ENCODE assay signal across 12 mouse cellular contexts in the genomic region with DNA sequence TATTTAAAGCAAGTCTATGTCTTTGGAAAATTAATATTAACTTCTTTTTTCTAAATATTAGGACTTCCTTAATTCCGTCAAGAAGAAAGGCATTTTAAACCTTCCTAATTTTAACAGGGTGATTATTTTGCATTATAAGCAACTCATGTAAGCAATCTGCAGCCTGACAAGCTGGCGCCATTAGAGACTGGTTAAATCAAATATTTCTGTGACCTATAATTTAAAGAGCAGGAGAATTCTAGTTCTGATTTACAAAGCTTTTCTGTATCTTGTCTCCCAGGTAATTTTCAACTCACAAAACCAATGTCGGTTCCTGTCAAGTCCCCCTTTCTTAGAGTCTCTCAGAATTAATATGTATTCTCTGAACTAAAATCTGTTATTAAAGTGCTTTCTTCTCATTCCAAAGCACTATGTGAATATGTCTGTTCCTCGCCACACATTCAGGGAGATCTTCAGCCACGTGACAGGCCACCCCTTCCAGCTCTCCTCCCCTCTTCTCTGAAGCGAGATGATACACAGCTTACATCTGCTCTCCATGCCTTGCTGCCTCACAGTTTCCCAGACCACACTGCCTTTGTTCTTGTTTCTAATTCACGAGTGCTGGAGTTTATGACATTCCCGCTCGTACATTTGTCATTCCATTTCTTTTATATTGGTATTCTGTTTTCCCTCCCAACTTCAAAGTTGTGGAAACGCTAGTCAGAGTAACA.
DNase-seq lines count a peak whose midpoint lies in the region; ATAC-seq and TF ChIP-seq lines count a peak whose summit lies in the region.
"Had no signal": no experiment of that assay in that cellular context is flagged by ENCODE, and none has a peak within 500 bp of the region (broad histone marks: within the 10 kb centered on the region; RNA-seq: fewer than 3 reads in every experiment).

No protein-coding gene starts in this region.

- peak; percentile 81 to 82 for DNase-seq in cerebellum, postnatal 10 days
- peak; percentile 35 for DNase-seq in embryo, embryonic 11 days
- DNase-seq in hindbrain, embryonic 14.5 days (ENCODE audit: low spot score): no peak
- peak; percentile 70 for DNase-seq in midbrain, postnatal 0 days (ENCODE audit: low spot score)
- DNase-seq in spleen, postnatal 10 days (ENCODE audit: low spot score in 2 of 2): no peak
- DNase-seq in thymus, adult 2 months: no peak
- DNase-seq in kidney, adult 8-10 months: no peak
- DNase-seq: adrenal gland, postnatal 10 days; gastrocnemius, postnatal 36 days; heart, postnatal 4 days had no signal

- no peaks in the 10 kb centered on the region for H3K4me1 ChIP-seq in hindbrain, embryonic 14.5 days (replicated peaks; ENCODE audit: control insufficient read depth, insufficient read depth, low read length)
- no peaks in the 10 kb centered on the region for H3K4me1 ChIP-seq in midbrain, postnatal 0 days (ENCODE audit: insufficient read depth, low read length)
- H3K4me1 ChIP-seq in thymus, adult 2 months (replicated peaks; ENCODE audit: control insufficient read depth, insufficient read depth, low read length): no peaks in the 10 kb centered on the region
- H3K4me1 ChIP-seq: embryonic facial prominence, embryonic 12.5 days; limb, embryonic 12.5 days had no signal

- H3K36me3 ChIP-seq in hindbrain, embryonic 14.5 days (replicated peaks; ENCODE audit: control insufficient read depth, insufficient read depth): no peaks in the 10 kb centered on the region
- H3K36me3 ChIP-seq in midbrain, postnatal 0 days (ENCODE audit: insufficient read depth, low read length): no peaks in the 10 kb centered on the region
- H3K36me3 ChIP-seq in thymus, adult 2 months (ENCODE audit: control insufficient read depth, insufficient read depth, low read length): no peaks in the 10 kb centered on the region
- H3K36me3 ChIP-seq: embryonic facial prominence, embryonic 12.5 days; limb, embryonic 12.5 days had no signal

- no peak overlapping the region for H3K4me3 ChIP-seq in hindbrain, embryonic 14.5 days (replicated peaks; ENCODE audit: low read length)
- peak overlapping the region; percentile 12; the same call in 1 of the 2 replicates for H3K4me3 ChIP-seq in midbrain, postnatal 0 days (ENCODE audit: low read depth, low read length)
- no peak overlapping the region for H3K4me3 ChIP-seq in thymus, adult 2 months (ENCODE audit: control insufficient read depth, insufficient read depth, low read length)
- H3K4me3 ChIP-seq: embryonic facial prominence, embryonic 12.5 days; limb, embryonic 12.5 days had no signal

- peak; percentile 73 for ATAC-seq in hindbrain, embryonic 14.5 days (ENCODE audit: low FRiP score)
- peak; percentile 73; the same call in 1 of the 2 replicates for ATAC-seq in midbrain, postnatal 0 days (ENCODE audit: low FRiP score)

- H3K9ac ChIP-seq in hindbrain, embryonic 14.5 days: no peak overlapping the region
- no peak overlapping the region; the same call in 1 of the 2 replicates for H3K9ac ChIP-seq in midbrain, postnatal 0 days (replicated peaks; ENCODE audit: low read length, poor library complexity, severe bottlenecking)
- H3K9ac ChIP-seq: embryonic facial prominence, embryonic 12.5 days; limb, embryonic 12.5 days had no signal

- no peak for TF ChIP-seq POLR2A in thymus, adult 2 months (IDR thresholded peaks at IDR 0.05; ENCODE audit: control insufficient read depth, extremely low read depth, insufficient read depth, low read length, poor library complexity)

- H3K27ac ChIP-seq in hindbrain, embryonic 14.5 days: no peak overlapping the region
- no peak overlapping the region for H3K27ac ChIP-seq in midbrain, postnatal 0 days (ENCODE audit: low read depth, low read length)
- H3K27ac ChIP-seq in thymus, adult 2 months (ENCODE audit: control insufficient read depth, insufficient read depth, low read length): no peak overlapping the region
- H3K27ac ChIP-seq: embryonic facial prominence, embryonic 12.5 days; limb, embryonic 12.5 days had no signal

- no peak for TF ChIP-seq CTCF in midbrain, postnatal 0 days (IDR thresholded peaks at IDR 0.05)
- TF ChIP-seq CTCF in thymus, adult 2 months (IDR thresholded peaks at IDR 0.05; ENCODE audit: borderline replicate concordance, control insufficient read depth, extremely low read depth, insufficient read depth, low read length, poor library complexity): no peak

- no peaks in the 10 kb centered on the region for H3K27me3 ChIP-seq in hindbrain, embryonic 14.5 days (ENCODE audit: control insufficient read depth, insufficient read depth, low read length)
- no peaks in the 10 kb centered on the region for H3K27me3 ChIP-seq in midbrain, postnatal 0 days (ENCODE audit: insufficient read depth, low read length)
- no peaks in the 10 kb centered on the region for H3K27me3 ChIP-seq in thymus, adult 2 months (ENCODE audit: control insufficient read depth, insufficient read depth, low read length)
- H3K27me3 ChIP-seq: embryonic facial prominence, embryonic 12.5 days; limb, embryonic 12.5 days had no signal

- peak overlapping the region; percentile 28 for H3K4me2 ChIP-seq in hindbrain, embryonic 14.5 days (replicated peaks)
- peak overlapping the region; percentile 10; the same call in 1 of the 2 replicates for H3K4me2 ChIP-seq in midbrain, postnatal 0 days (ENCODE audit: low read depth, low read length, poor library complexity, severe bottlenecking)
- H3K4me2 ChIP-seq: embryonic facial prominence, embryonic 12.5 days; limb, embryonic 12.5 days had no signal

- 46% methylated on average over 10 of the region's 10 CpGs for WGBS in hindbrain, embryonic 14.5 days
- 37% methylated on average over 10 of the region's 10 CpGs for WGBS in midbrain, postnatal 0 days
- 51% methylated on average over 10 of the region's 10 CpGs for WGBS in thymus, adult 2 months

- no peaks in the 10 kb centered on the region for H3K9me3 ChIP-seq in hindbrain, embryonic 14.5 days (ENCODE audit: control insufficient read depth, low read length)
- H3K9me3 ChIP-seq in midbrain, postnatal 0 days (ENCODE audit: low read length): no peaks in the 10 kb centered on the region
- H3K9me3 ChIP-seq: embryonic facial prominence, embryonic 12.5 days; limb, embryonic 12.5 days had no signal

Comparison
In these comparisons a context has a peak if more than half of its experiments do, and no peak if none do; other contexts are left out.
1. DNase-seq: peak in cerebellum, postnatal 10 days (2 of 2), embryo, embryonic 11 days (single experiment) and midbrain, postnatal 0 days (single experiment); none in hindbrain, embryonic 14.5 days (single experiment), spleen, postnatal 10 days (0 of 2), thymus, adult 2 months (single experiment) and kidney, adult 8-10 months (0 of 2).